Comparison of ENCODE assay signal across 20 mouse cellular contexts in genomic region chr3:83345928-83346327, GRCm38 (mm10).
"Had no signal": no experiment of that assay in that cellular context is flagged by ENCODE, and none has a peak within 500 bp of the region (broad histone marks: within the 10 kb centered on the region; RNA-seq: fewer than 3 reads in every experiment).

No protein-coding gene starts in this region.

- H3K4me3 ChIP-seq: layer of hippocampus, adult 2 months; liver, embryonic 13.5 days; neural tube, embryonic 12.5 days; neural tube, embryonic 15.5 days had no signal

- H3K9me3 ChIP-seq: liver, embryonic 13.5 days; neural tube, embryonic 12.5 days; neural tube, embryonic 15.5 days had no signal

- H3K4me1 ChIP-seq: liver, embryonic 13.5 days; neural tube, embryonic 12.5 days; neural tube, embryonic 15.5 days had no signal

- H3K9ac ChIP-seq: liver, embryonic 13.5 days; neural tube, embryonic 12.5 days; neural tube, embryonic 15.5 days had no signal

- DNase-seq: kidney, adult 18-20 months; kidney, adult 9 months; kidney, postnatal 25 days; layer of hippocampus, adult 9-11 months; liver, embryonic 13.5 days; lung, adult 2 months; lung, postnatal 14 days; lung, postnatal 4 days; midbrain, embryonic 14.5 days; right cerebral cortex, adult 18-20 months; right cerebral cortex, postnatal 14 days; spleen, adult 18-20 months; thymus, adult 18-20 months; thymus, postnatal 14 days; thymus, postnatal 4 days had no signal

- H3K27ac ChIP-seq: kidney, postnatal 0 days; layer of hippocampus, adult 2 months; liver, embryonic 13.5 days; neural tube, embryonic 12.5 days; neural tube, embryonic 15.5 days had no signal

- H3K36me3 ChIP-seq: liver, embryonic 13.5 days; neural tube, embryonic 12.5 days; neural tube, embryonic 15.5 days had no signal

- H3K4me2 ChIP-seq: liver, embryonic 13.5 days; midbrain, embryonic 11.5 days; neural tube, embryonic 12.5 days; neural tube, embryonic 15.5 days had no signal

- H3K27me3 ChIP-seq: liver, embryonic 13.5 days; neural tube, embryonic 12.5 days; neural tube, embryonic 15.5 days had no signal
